Mouse (Mus musculus) kidney, postnatal 4 days (tissue): ENCODE data around the gene Clec9a.

ENCODE experiments used
- DNase-seq, 2 experiments: peaks; one replicate each; pipeline ENCODE4 v3.0.0; 2021; ENCODE audit warnings: mixed read lengths in 2 of 2

Gene Clec9a

DNA sequence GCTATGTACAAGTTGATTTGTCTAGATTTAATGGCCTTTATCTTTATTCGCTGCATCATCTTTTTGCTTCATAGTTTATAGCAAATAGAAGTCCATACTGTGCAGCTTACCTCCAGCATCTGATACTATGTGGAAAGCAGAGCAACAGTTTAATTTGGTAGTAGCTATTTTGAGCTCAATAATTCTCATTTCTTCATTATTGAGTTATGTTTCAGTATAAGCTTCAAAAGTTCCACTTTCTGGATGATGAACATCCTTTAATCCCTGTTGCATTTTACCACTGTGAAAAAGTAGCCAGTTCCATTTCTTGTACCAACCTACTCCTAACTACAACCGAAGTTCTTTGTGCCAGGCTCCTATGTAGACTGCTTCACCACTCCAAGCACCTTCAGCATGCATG lies at the start of gene Clec9a:
Gene Clec9a (plus strand): TSS at position 301 of the 400 bp plus-strand sequence.
- DNase-seq: no peak

GRCm38 (mm10) chr6:129359515-129359914 lies 49.1 kb upstream of the Clec9a start:
- DNase-seq: no peak

DNA sequence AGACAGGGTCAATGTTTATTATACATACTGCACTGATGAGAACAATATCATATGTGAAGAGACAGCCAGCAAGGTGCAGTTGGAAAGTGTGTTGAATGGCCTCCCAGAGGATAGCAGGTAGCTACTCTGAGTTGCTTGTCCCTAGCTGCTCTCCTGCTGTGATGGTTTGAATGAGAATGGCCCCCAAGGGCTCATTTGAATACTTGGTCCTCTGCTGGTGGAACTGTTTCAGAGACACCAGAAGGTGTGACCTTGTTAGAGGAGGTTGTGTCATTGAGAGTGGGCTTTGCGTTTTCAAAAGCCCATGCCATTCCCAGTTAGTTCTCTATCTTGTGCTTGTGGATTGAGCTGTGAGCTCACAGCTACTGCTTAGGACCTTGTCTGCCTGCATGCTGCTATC lies 44.7 kb upstream of the Clec9a start:
- DNase-seq: no peak

DNA sequence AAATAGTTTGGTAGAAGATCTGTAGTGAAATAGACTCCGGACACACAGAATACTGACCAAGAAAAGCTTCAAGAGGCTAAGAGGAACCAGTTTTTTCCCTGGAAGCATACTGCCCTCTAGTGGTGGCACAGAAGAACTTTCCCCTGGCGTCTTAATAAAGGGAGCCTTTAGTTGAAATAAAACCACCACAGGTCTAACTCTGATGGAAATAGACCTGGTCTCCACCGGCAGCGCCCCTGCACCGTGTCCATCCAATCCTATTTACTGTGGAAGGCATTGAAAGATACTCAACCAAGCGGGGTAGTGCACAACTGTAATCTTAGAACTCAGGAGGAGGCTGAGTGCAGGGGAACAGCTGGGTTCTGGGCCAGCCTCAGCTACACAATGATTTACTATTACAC lies 42.7 kb upstream of the Clec9a start:
- DNase-seq: peak; percentile 15 to 23

- DNase-seq: no peak
Measured at GRCm38 (mm10) chr6:129369374-129370132, 39.1 kb upstream of the Clec9a start.

DNA sequence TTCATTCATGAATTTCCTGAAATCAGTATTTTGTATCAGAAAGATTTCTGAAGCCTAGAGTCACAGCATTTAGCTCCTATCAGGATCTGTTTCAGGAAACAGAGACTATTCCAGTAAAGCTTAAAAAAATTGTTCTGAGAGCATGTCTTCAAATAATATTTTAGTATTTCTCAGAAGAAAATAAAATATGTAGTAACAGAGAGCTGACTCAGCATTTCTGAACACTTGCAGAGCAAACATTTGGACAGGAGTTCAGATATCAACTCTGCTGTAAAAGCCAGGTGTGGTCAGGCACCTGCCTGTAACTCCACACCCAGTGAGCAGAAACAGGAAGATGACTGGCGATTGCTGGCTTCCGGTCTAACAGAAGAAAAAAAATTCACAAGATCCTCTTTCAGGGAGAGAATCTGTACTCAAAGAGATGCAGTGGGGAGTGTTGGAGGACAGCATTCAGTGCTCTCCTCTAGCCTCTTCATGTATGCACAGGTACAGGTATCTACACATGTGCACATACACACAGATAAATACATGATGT lies 33.7 kb upstream of the Clec9a start:
- no peak for DNase-seq

DNA sequence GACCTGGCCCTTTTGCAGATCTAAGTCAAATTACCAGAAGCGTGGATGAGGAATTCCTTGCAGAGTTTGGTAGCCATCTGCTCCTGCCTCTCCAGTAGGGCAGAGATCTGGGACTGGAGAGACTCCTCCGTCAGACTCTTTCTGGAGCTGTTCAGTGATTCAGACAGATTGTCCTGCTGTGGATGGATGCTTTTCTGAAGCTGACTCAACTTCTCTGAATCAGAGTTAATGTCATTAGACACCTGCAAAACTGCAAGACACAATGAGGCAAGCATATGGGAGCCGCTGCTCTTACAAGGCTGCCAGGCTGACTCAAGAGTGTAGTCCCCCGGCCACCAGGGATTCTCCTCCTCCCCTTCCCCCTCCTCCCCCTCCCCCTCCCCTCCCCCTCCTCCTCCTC lies 28.2 kb upstream of the Clec9a start:
- DNase-seq: no peak

- no peak for DNase-seq
Measured at GRCm38 (mm10) chr6:129381736-129382135, 26.9 kb upstream of the Clec9a start.

DNA sequence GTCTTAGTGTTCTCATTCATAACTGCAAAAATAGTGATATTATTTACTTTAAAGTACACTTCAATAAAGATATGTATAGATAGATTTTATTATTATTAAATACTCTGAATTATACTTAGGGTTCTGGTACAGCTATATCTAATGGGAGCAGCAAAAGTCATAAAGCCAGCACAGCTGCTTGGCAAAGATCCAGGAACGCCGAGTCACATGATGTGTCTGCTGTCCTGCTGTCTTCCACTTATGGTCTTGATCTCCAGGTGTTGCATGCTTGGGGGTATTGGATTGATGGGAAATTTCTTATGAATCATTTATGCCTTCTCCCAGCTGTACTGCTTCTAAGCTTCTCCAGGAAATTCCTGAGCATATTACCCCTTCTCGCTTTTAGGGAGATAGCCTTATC lies 25.2 kb upstream of the Clec9a start:
- DNase-seq: peak; percentile 14 to 16

DNA sequence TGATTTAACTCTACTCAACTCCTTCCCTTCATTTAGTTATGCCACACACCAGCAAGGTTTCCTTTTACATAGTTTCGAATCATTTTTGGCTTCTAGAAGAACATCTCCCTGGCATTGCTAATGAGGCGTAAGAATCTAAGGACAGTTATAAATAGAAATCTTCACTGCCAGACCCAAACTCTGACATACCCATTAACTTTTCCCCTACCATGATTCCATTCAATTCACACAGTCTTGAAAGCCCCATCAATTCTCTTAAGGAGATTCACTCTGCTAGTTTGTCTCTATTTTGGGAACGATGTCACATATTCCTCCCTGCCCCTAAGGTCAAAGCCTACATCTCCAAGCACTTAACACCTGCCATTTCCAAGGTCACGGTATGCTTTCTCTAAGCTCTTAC lies 23.7 kb upstream of the Clec9a start:
- DNase-seq: no peak

GRCm38 (mm10) chr6:129385774-129386173 lies 22.9 kb upstream of the Clec9a start, which contains the start of gene Clec12b:
Gene Clec12b, minus strand, starts transcription at chr6:129385874.
- no peak for DNase-seq

DNA sequence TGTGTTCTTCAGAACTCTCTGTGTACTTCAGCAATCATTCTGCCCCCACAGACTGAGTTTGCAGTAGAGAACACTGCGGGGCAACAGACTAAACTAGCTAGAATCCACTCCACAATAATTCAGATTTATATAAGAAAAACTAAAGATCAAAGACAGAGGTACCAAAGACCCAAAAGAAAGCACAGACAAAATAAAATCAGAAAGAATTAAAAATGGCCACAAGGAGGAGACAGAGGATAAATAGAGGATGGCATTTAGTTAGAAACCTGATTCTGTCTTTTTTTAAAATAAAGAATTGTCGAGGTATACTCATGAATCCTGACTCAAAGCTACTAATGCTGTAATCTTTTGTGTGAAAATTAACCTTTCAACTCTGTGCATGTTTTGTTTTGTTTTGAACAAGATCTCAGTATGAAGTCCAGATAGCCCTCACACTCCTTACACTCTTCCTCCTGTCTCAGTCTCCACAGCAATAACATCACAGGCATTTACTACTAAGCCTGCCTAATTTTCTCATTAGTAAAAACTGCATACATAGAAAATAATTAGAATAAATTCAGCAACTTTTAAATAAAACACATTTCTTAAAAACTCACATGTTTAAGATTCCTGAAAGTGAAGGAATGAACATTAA lies 15.5 kb upstream of the Clec9a start:
- DNase-seq: no peak

DNA sequence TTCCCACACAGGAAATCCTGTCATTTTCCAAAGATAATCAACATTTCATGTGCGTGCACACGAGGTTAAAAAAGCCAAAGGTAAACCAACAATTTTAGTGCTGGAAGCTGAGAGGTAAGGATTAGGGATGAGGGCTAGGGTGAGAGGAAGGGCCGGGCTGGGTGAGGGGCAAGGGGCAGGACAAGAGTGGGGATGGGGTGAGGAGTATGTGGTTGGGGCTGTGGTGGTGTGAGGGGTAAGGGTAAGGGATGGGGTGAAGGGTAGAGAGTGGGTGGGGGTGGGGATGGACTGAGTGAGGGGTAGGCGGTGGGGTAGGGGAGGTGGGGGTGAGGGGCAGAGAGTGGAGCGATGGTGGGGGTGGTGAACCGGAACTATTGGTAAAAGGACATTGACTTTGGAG lies 14.9 kb upstream of the Clec9a start:
- DNase-seq: no peak

DNA sequence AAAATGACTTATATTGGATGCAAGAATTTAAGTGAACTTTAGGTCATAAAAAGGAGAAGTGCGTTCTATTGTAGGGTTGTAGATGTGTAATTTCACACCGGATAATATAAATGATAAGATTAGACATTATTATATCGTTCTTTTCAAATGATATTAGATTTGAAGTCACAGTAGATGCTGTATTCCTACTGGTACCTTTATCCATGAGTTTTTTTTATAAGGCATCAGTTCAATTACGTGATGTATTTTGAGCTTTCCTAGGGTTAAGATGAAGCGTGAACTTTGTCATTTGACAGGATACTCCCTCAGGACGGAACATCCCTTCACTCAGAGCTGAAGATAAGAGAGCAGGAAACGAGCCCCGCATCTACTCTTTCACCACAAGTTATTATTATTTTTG lies 11.7 kb upstream of the Clec9a start, which contains the start of gene Clec1b:
Gene Clec1b (plus strand): TSS at position 301 of the 400 bp plus-strand sequence.
- DNase-seq: no peak

- DNase-seq: peak; percentile 34 to 56
Measured at GRCm38 (mm10) chr6:129399945-129400344, 8.7 kb upstream of the Clec9a start.

- no peak for DNase-seq
Measured at GRCm38 (mm10) chr6:129402404-129402803, 6.3 kb upstream of the Clec9a start.

DNA sequence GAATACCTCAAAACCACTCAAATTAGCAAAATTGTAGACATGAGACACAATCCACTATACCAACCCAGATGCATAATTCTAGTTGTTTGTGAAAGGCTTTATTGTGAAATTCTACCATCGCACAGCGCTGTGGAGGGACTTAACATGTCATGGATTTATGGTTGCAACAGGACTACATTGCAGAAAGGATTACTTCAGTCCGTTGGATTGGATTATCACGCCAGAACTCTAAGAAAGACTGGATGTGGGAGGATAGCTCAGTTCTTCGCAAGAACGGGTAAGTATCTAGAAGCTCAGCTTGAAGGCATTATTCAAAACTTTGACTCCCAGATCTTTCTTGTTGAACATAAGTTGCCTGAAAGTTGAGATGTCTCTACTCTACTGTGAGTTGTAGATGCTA lies 5.3 kb upstream of the Clec9a start:
- no peak for DNase-seq

DNA sequence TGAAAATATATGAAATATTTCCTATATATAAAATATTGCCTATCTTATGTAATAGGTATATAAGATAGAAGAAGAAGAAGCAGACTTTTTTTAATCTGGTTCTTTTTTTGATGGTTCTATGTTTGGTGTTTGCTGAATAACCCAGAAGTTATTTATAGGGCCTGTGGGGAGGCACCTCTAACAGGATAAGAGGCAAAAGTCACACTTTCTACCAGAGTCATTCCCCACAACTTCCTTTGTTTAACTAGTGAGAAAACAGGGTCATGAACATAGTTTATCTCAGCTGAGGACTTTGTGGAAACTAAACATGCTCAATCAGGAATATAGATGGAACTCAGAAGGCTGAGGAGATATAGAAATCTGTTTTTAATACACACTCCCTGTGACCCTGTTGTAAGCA lies 2.7 kb upstream of the Clec9a start:
- DNase-seq: no peak

DNA sequence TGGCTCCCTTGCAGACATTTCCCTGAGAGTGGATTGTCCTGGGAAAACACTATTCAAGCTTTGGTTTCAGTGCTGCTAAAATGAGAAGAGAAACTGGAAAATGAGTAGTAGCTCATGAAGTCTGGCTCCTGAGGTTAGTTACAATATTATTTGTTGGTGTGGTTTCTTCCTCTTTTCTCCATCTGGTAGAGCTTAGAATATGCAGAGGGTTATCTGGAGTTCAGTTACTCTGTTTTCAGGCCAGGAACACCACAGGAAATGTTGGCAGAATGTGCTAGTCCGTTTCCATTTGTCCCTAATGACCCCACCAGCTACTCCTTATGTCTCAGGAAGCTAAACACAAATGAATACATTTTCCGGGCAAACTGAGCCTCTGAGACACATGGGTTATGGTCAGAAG lies 1.3 kb upstream of the Clec9a start:
- no peak for DNase-seq

- DNase-seq: no peak
Measured at GRCm38 (mm10) chr6:129414177-129414576, 5.5 kb downstream of the Clec9a start.

DNA sequence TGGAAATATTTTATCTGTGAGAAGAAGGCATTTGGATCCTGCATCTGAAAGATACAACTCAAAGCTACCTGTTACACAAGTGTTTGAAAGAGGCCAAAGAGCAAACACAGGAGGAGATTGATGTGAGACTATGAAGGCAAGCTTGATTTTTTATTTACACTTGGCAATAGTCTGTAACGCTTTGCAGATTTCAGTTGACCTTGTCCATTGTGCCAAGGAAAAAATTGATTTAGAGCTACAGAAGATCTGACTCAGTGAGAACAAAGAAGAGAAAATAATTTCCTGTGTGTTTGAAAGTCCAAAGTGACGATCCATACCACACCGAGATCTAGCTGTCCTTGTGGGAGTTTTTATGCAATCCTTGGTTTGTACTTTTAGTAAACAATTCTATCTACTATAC lies 13.6 kb downstream of the Clec9a start:
- DNase-seq: no peak

DNA sequence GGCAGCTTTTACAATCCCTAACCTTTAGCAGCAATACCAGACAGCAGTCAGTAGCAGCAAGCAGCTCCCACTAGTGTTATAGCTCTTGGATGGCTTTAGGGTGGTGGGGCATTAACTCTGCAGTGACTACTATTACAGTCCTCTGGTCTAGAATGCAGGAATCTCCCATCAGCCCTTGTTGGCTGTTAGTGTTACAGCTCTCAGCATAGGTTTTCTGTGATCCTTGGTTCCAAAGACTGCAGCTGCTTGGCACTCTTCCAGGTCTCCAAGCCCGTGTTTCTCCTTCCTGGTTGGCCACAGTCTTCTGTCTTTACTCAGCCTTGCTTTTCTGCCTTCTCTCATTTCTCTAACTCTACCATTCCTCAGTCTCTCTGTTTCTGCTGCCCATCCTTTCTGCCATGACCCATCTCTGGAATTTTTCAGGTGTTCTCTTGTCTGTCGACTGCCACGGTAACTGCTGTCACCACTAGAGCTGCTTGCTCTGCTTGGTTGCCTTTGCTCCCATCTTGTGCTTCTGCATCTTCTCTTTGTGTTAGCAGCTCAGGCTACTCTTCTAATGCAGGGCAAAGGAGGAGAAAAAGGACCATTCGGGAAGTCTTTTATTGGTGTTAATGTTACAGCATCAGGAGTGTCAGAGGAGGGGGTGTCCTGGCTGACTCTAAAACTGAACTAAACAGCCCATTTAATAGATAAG lies 14.5 kb downstream of the Clec9a start:
- peak; percentile 61 to 67 for DNase-seq

DNA sequence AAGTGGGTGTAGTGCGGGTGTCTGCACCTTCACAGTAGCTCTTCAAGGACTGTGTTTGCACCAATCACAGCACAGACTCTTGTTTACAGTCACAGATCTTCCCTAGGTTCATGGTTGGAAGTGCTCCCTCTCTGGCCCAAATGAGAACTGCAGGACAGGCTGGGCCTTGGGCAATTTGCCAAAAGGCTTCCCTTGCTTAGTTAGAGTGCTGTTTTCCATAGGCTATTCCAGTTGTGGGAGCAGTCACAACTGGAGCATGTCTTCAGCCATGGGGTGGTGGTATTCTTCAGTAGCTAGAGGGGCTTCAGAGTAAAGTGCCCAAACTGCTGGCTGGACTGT lies 15.0 kb downstream of the Clec9a start:
- peak; percentile 84 to 86 for DNase-seq

DNA sequence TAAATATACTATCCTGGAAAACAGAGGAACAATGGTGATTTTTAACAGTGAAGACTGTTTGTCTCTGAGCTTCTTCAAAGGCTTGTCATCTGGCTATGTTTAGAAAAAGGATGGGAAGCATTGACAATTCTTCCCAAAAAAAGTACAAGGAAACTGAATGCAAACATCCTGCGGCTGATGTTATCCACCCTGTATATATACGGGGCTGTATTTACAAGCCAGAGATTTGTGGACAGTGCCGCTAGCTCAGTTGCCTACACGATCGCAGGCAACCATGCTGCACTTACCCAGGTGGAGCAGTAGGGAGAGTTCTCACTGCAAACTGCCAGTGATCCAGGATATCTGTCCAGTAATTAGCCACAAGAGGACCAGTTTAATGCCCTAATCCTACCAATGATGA lies 16.6 kb downstream of the Clec9a start:
- DNase-seq: peak in 1 of 2 experiments; percentile 10
